Mouse (Mus musculus) CH12.LX (cell line): ENCODE data around the gene Styx. TPM values are rescaled to one million over a fixed set of nuclear protein-coding genes. Genes with fewer than 3 reads are reported as not detected.
A peak's percentile ranks its signal among the peaks of the same experiment; 100 is the strongest.

ENCODE experiments used
- DNase-seq: peaks from one replicate; pipeline ENCODE4 v3.0.0-alpha.2; 2013; ENCODE audit errors: extremely low read depth
- H3K27ac ChIP-seq: 2 replicates; pipeline ENCODE4 v1.5.1; 2012; ENCODE audit warnings: low read depth, mild to moderate bottlenecking, control low read depth, moderate library complexity; ENCODE audit not compliant: insufficient read depth
- H3K27me3 ChIP-seq: replicated peaks from 2 replicates; pipeline ENCODE3; 2012; ENCODE audit warnings: inconsistent platforms
- H3K36me3 ChIP-seq, 2 experiments: replicated peaks in 1 of 2; 2 replicates each; pipeline versions ENCODE3 to v1.6.1; 2012; ENCODE audit warnings: inconsistent platforms in 1 of 2, low read length in 1 of 2, mild to moderate bottlenecking in 1 of 2, mixed read lengths in 1 of 2, moderate library complexity in 1 of 2; ENCODE audit not compliant: control insufficient read depth in 1 of 2, insufficient read depth in 1 of 2
- H3K4me1 ChIP-seq, 2 experiments: 2 replicates each; pipeline ENCODE4 v1.6.1; 2012; ENCODE audit warnings: inconsistent platforms in 1 of 2, moderate library complexity in 1 of 2; ENCODE audit not compliant: insufficient read depth in 2 of 2, control insufficient read depth in 1 of 2
- H3K4me2 ChIP-seq: 2 replicates; pipeline ENCODE4 v1.6.1; 2012; ENCODE audit warnings: low read depth, mild to moderate bottlenecking, control low read depth; ENCODE audit not compliant: poor library complexity, insufficient read depth, severe bottlenecking
- H3K4me3 ChIP-seq, 3 experiments: fragments of 150-350 bp in 1 of 3; sonication (generic) in 1 of 3; replicated peaks in 1 of 3; 2 replicates each; pipeline versions ENCODE3 to v1.5.1; 2011 to 2012; ENCODE audit warnings: low read depth in 2 of 3, low read length in 2 of 3, mild to moderate bottlenecking in 2 of 3, moderate library complexity in 2 of 3, control low read depth in 1 of 3, improper control_type of control experiment in 1 of 3, inconsistent platforms in 1 of 3, mixed read lengths in 1 of 3; ENCODE audit not compliant: poor library complexity in 1 of 3
- H3K79me2 ChIP-seq: replicated peaks from 2 replicates; pipeline ENCODE4 v1.6.1; 2012; ENCODE audit warnings: mild to moderate bottlenecking, moderate library complexity; ENCODE audit not compliant: control insufficient read depth, poor library complexity, insufficient read depth, severe bottlenecking; ENCODE audit errors: extremely low read depth
- H3K9ac ChIP-seq: 2 replicates; pipeline ENCODE4 v1.6.1; 2012; ENCODE audit warnings: low read depth, mild to moderate bottlenecking, control low read depth, moderate library complexity; ENCODE audit not compliant: insufficient read depth
- H3K9me3 ChIP-seq: replicated peaks from 2 replicates; pipeline ENCODE3; 2012; ENCODE audit warnings: low read length, inconsistent platforms, mixed read lengths
- CHD2 ChIP-seq: IDR thresholded peaks from 2 replicates; pipeline ENCODE4 v1.6.1; 2011; ENCODE audit warnings: low read length, improper control_type of control experiment
- CTCF ChIP-seq, 2 experiments: IDR thresholded peaks in 1 of 2; conservative IDR thresholded peaks in 1 of 2; 2 replicates each; pipeline ENCODE4 v1.5.1; 2011 to 2012; ENCODE audit warnings: low read depth in 2 of 2, low read length in 2 of 2, improper control_type of control experiment in 1 of 2, inconsistent platforms in 1 of 2, mild to moderate bottlenecking in 1 of 2, moderate library complexity in 1 of 2
- ELF1 ChIP-seq: IDR thresholded peaks from 2 replicates; pipeline ENCODE4 v1.6.1; 2014; ENCODE audit warnings: low read depth, mild to moderate bottlenecking, inconsistent platforms, low read length, improper control_type of control experiment
- MYC ChIP-seq: IDR thresholded peaks from 2 replicates; pipeline ENCODE4 v1.6.1; 2011; ENCODE audit warnings: low read depth, mild to moderate bottlenecking, improper control_type of control experiment, low read length
- POLR2A ChIP-seq: IDR thresholded peaks from 2 replicates; pipeline ENCODE4 v1.6.1; 2011; ENCODE audit warnings: low read depth, mild to moderate bottlenecking, improper control_type of control experiment, low read length
- USF1 ChIP-seq: IDR thresholded peaks from 2 replicates; pipeline ENCODE4 v1.6.1; 2014; ENCODE audit warnings: low read depth, mild to moderate bottlenecking, inconsistent platforms, low read length, improper control_type of control experiment
- USF2 ChIP-seq: conservative IDR thresholded peaks from 2 replicates; pipeline ENCODE4 v1.6.1; 2011; ENCODE audit warnings: low read depth, low read length, improper control_type of control experiment
- ZC3H11A ChIP-seq: IDR thresholded peaks from 2 replicates; pipeline ENCODE4 v1.6.1; 2012; ENCODE audit warnings: low read depth, mild to moderate bottlenecking, inconsistent platforms, low read length, improper control_type of control experiment
- ZMIZ1 ChIP-seq: IDR thresholded peaks from 2 replicates; pipeline ENCODE4 v1.6.1; 2012; ENCODE audit warnings: low read depth, mild to moderate bottlenecking, inconsistent platforms, low read length, improper control_type of control experiment
- dilution Hi-C: fragments of 300-500 bp; cut with MboI; formaldehyde crosslinking; loops from 2 replicates; pipeline ENCODE4 v1.14.3; 2020; ENCODE audit warnings: low sequenced_read_pairs; ENCODE audit not compliant: extremely low pct_unique_long_range_greater_than_20kb, extremely low pct_ligation_motif_present
- in situ Hi-C: fragments of 300-500 bp; cut with MboI; formaldehyde crosslinking; loops from 3 replicates; pipeline ENCODE4 v1.14.3; 2019; ENCODE audit warnings: low sequenced_read_pairs, low pct_ligation_motif_present, low pct_unique_long_range_greater_than_20kb, mixed read lengths
- polyA plus RNA-seq: library from polyadenylated mRNA; unstranded; fragments of >175 nt; gene quantifications from 2 replicates; pipeline ENCODE4 v1.2.1, GENCODE M21; 2012; ENCODE audit warnings: low read depth; ENCODE audit not compliant: insufficient read length
- total RNA-seq, 2 experiments: library from RNA; depleted of rRNA; stranded (reverse); fragments of 300-350 nt in 1 of 2; fragments of >200 nt in 1 of 2; gene quantifications; 2 replicates each; pipeline ENCODE4 v1.2.3; 2012 to 2014

Gene Styx
- total and polyA plus RNA-seq, 3 experiments, result 15.7 to 41.2 (median 21.8) TPM

- in situ Hi-C loops, result no loop called here
Measured at GRCm38 (mm10) chr14:45378771-45379170, 27.9 kb downstream of the Styx start.

GRCm38 (mm10) chr14:45380756-45381155 lies 29.9 kb downstream of the Styx start:
- Histone ChIP-seq H3K27ac (no peak overlapping the region), H3K27me3 (no peaks in the 10 kb centered on the region), H3K79me2 (no peaks in the 10 kb centered on the region; the same call in 1 of the 2 replicates), H3K4me2 (no peak overlapping the region), H3K9ac (no peak overlapping the region), H3K9me3 (no peaks in the 10 kb centered on the region), H3K4me3 (no peak overlapping the region), H3K4me1 (peaks cover 0 to under 1% of the 10 kb centered on the region in 2 experiments; a peak in 1 of 4 replicates), H3K36me3 (peaks cover 29 to 55% of the 10 kb centered on the region in 2 experiments)
- in situ Hi-C loops, result no loop called here
- TF ChIP-seq USF1 (no peak), ZC3H11A (no peak), ZMIZ1 (no peak), CTCF (conservative IDR thresholded peaks at IDR 0.05 in 1 of 2, IDR thresholded peaks at IDR 0.05 in 1 of 2; ENCODE audit: low read depth in 2 of 2, low read length in 2 of 2) (no peak), USF2 (no peak), POLR2A (no peak)
- dilution Hi-C loops, result no loop called here
- DNase-seq, result no peak

More at GRCm38 (mm10) chr14:45378771-45379170, 27.9 kb downstream of the Styx start:
- no peaks in the 10 kb centered on the region for H3K9me3 ChIP-seq
- TF ChIP-seq ELF1, result no peak
- H3K27ac ChIP-seq, result no peak overlapping the region
- peaks cover 29 to 50% of the 10 kb centered on the region in 2 experiments for H3K36me3 ChIP-seq
- no peaks in the 10 kb centered on the region for H3K27me3 ChIP-seq
- DNase-seq, result no peak
- H3K9ac ChIP-seq, result no peak overlapping the region
- H3K79me2 ChIP-seq, result no peaks in the 10 kb centered on the region
- no peak overlapping the region for H3K4me2 ChIP-seq
- no peaks in the 10 kb centered on the region for H3K4me1 ChIP-seq
- no peak overlapping the region for H3K4me3 ChIP-seq
- dilution Hi-C loops, result no loop called here

DNA sequence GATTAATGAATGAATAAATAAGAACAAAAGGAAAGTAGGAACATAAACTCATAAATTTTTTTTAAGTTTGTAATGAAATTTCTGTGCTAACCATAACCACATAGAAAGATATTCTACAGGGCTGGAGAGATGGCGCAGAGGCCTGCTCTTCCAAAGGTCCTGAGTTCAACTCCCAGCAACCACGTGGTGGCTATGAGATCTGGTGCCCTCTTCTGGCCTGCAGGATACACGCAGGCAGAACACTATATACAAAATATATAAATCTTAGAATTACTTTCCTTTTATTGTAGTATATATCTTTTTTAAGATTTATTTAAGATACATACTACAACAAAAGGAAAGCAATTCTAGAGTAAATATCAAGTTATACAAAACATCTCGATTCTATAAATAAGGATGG lies 32.0 kb downstream of the Styx start:
- Histone ChIP-seq H3K27ac (no peak overlapping the region), H3K9me3 (no peaks in the 10 kb centered on the region), H3K4me3 (no peak overlapping the region), H3K9ac (no peak overlapping the region), H3K27me3 (no peaks in the 10 kb centered on the region), H3K36me3 (peaks cover 29 to 62% of the 10 kb centered on the region in 2 experiments), H3K4me1 (peaks cover 6 to 19% of the 10 kb centered on the region in 2 experiments; a peak in 3 of 4 replicates), H3K4me2 (no peak overlapping the region), H3K79me2 (peaks cover 19% of the 10 kb centered on the region)
- DNase-seq, result no peak
- TF ChIP-seq CHD2, result no peak
- TF ChIP-seq MYC, result peak; percentile 79
- TF ChIP-seq CTCF (conservative IDR thresholded peaks at IDR 0.05 in 1 of 2, IDR thresholded peaks at IDR 0.05 in 1 of 2; ENCODE audit: low read depth in 2 of 2, low read length in 2 of 2), result peak in 1 of 2 experiments; percentile 37; a peak in 2 of 4 replicates
- dilution Hi-C loops, result no loop called here
- in situ Hi-C loops, result no loop called here
